Mouse (Mus musculus): ENCODE measurements at regions not wholly inside any gene's neighbourhood (a gene's known extent, or its start where the extent isn't known, plus 50 kb on each side); places are given as distances from the start of the nearest gene placed in this dataset.

DNA sequence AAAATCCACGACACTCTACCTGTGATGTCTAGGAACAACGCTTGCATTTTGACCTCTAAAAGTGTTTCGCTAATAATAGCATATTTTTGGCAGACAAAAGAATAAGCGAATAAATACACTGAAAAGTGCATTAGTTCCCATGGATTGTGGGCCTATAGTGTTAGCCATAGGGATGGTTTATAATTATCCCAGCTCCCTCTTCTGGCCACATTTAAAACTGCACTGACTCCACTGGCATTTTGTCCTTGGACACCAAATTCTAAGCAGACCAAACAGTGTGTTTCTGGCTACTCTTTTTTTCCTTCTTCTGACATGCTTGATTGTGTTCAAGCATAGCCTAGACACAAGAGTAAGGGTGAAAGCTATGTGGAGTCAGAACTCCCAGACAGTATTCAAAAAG, 276.8 kb upstream of the Ank start:
- no peak for TF ChIP-seq ZNF384 (IDR thresholded peaks at IDR 0.05; ENCODE audit: low read depth, low read length)
- TF ChIP-seq CHD2 (IDR thresholded peaks at IDR 0.05; ENCODE audit: low read depth, low read length) = no peak
- no peak for TF ChIP-seq MAFK (IDR thresholded peaks at IDR 0.05; ENCODE audit: insufficient read depth, low read depth, low read length)
- no peak for TF ChIP-seq HCFC1 (IDR thresholded peaks at IDR 0.05; ENCODE audit: borderline replicate concordance, insufficient read depth, low read length)
